ENCODE assay signal across 10 mouse cellular contexts in the genomic region with DNA sequence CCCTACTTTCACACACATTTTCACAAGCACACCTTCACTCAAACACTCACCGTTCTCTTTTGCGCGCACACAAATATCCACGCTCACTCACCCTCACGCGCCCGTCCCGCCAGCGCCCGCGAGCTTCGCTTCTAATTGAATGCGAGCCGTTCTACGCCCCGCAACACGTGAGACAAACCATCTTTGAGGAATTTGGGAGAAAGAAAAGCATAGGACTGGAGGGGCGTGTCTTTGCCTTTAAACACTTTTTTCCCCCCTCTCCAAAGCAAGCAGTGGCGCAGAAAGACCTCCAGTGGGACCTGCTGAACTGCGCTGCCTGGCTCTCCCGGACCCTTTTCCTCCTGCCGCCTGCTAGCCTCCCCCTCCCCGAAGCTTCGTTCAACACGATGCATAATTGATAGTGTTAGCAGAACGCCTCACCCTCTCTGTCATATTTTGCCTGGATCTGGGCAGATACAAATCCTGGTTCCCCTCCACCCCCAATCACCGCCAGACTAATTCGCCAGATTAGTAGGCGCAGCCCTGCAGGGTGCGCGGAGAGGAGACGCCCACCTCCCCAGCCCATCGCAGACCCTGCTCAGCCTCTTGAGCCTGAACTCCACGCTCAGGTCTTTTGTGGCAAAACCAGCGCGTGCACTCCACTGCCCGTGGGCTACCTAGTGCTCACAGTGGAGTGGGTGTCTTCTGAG. TPM values are rescaled to one million over a fixed set of nuclear protein-coding genes. Genes with fewer than 3 reads are reported as not detected.
DNase-seq lines count a peak whose midpoint lies in the region; ATAC-seq and TF ChIP-seq lines count a peak whose summit lies in the region.
"Had no signal": no experiment of that assay in that cellular context is flagged by ENCODE, and none has a peak within 500 bp of the region (broad histone marks: within the 10 kb centered on the region; RNA-seq: fewer than 3 reads in every experiment).

No protein-coding gene starts in this region.

- ATAC-seq in kidney, embryonic 15.5 days (replicated peaks; ENCODE audit: low FRiP score) = no peak
- ATAC-seq in embryonic facial prominence, embryonic 11.5 days (replicated peaks; ENCODE audit: insufficient number of reproducible peaks, low FRiP score, low TSS enrichment, low read depth) = no peak
- no peak for ATAC-seq in neural tube, embryonic 13.5 days (ENCODE audit: low read depth)

- under 1% methylated on average over 37 of the region's 37 CpGs for WGBS in kidney, embryonic 15.5 days
- 1% methylated on average over 37 of the region's 37 CpGs for WGBS in embryonic facial prominence, embryonic 11.5 days
- WGBS in neural tube, embryonic 13.5 days = under 1% methylated on average over 37 of the region's 37 CpGs

- H3K9me3 ChIP-seq in kidney, embryonic 15.5 days (replicated peaks) = no peaks in the 10 kb centered on the region
- H3K9me3 ChIP-seq in embryonic facial prominence, embryonic 11.5 days (replicated peaks; ENCODE audit: control insufficient read depth, low read length) = no peaks in the 10 kb centered on the region
- H3K9me3 ChIP-seq in neural tube, embryonic 13.5 days = no peaks in the 10 kb centered on the region
- H3K9me3 ChIP-seq: lung, embryonic 15.5 days had no signal

- H3K9ac ChIP-seq in kidney, embryonic 15.5 days = no peak overlapping the region
- peak overlapping the region; percentile 19; the same call in 1 of the 2 replicates for H3K9ac ChIP-seq in embryonic facial prominence, embryonic 11.5 days (replicated peaks; ENCODE audit: low read length)
- H3K9ac ChIP-seq in neural tube, embryonic 13.5 days = peak overlapping the region; percentile 71
- H3K9ac ChIP-seq: lung, embryonic 15.5 days had no signal

- peak overlapping the region; percentile 23 for H3K4me3 ChIP-seq in kidney, embryonic 15.5 days (replicated peaks)
- H3K4me3 ChIP-seq in embryonic facial prominence, embryonic 11.5 days (ENCODE audit: low read depth, low read length) = peak overlapping the region; percentile 25
- H3K4me3 ChIP-seq in layer of hippocampus, adult 2 months = peak overlapping the region; percentile 65
- H3K4me3 ChIP-seq in neural tube, embryonic 13.5 days = peak overlapping the region; percentile 37
- H3K4me3 ChIP-seq: lung, embryonic 15.5 days had no signal

- peaks cover 70% of the 10 kb centered on the region for H3K4me1 ChIP-seq in kidney, embryonic 15.5 days
- H3K4me1 ChIP-seq in embryonic facial prominence, embryonic 11.5 days (ENCODE audit: control insufficient read depth, insufficient read depth, low read length) = peaks cover 24% of the 10 kb centered on the region
- H3K4me1 ChIP-seq in neural tube, embryonic 13.5 days (replicated peaks) = peaks cover 65% of the 10 kb centered on the region

- H3K4me2 ChIP-seq in kidney, embryonic 15.5 days = peak overlapping the region; percentile 40
- H3K4me2 ChIP-seq in embryonic facial prominence, embryonic 11.5 days (ENCODE audit: low read depth, low read length) = peak overlapping the region; percentile 40
- H3K4me2 ChIP-seq in neural tube, embryonic 13.5 days = peak overlapping the region; percentile 59
- H3K4me2 ChIP-seq: lung, embryonic 15.5 days had no signal

- no peak for TF ChIP-seq CTCF in layer of hippocampus, adult 2 months (conservative IDR thresholded peaks at IDR 0.05)

- DNase-seq in kidney, postnatal 36 days = no peak
- peak; percentile 48 for DNase-seq in embryonic facial prominence, embryonic 11.5 days (ENCODE audit: low spot score)
- DNase-seq in layer of hippocampus, adult 2 months (ENCODE audit: low spot score in 2 of 2) = peak; percentile 40 to 52
- no peak for DNase-seq in thymus, postnatal 4 days
- DNase-seq in thymus, postnatal 10 days (ENCODE audit: low spot score in 2 of 2) = no peak
- no peak for DNase-seq in kidney, postnatal 25 days

- H3K27me3 ChIP-seq in kidney, embryonic 15.5 days = peaks cover 74% of the 10 kb centered on the region
- H3K27me3 ChIP-seq in embryonic facial prominence, embryonic 11.5 days (ENCODE audit: control insufficient read depth, insufficient read depth, low read length) = peaks cover 69% of the 10 kb centered on the region
- peaks cover 85% of the 10 kb centered on the region for H3K27me3 ChIP-seq in neural tube, embryonic 13.5 days

- no peak overlapping the region for H3K27ac ChIP-seq in kidney, embryonic 15.5 days
- peak overlapping the region; percentile 8; the same call in 1 of the 2 replicates for H3K27ac ChIP-seq in embryonic facial prominence, embryonic 11.5 days (replicated peaks; ENCODE audit: low read depth, low read length)
- peak overlapping the region; percentile 95 for H3K27ac ChIP-seq in layer of hippocampus, adult 2 months
- peak overlapping the region; percentile 87 for H3K27ac ChIP-seq in neural tube, embryonic 13.5 days (replicated peaks)
- H3K27ac ChIP-seq: lung, embryonic 15.5 days had no signal

- no peaks in the 10 kb centered on the region for H3K36me3 ChIP-seq in kidney, embryonic 15.5 days
- no peaks in the 10 kb centered on the region for H3K36me3 ChIP-seq in embryonic facial prominence, embryonic 11.5 days (replicated peaks; ENCODE audit: control insufficient read depth, insufficient read depth, low read depth, low read length)
- H3K36me3 ChIP-seq in neural tube, embryonic 13.5 days = no peaks in the 10 kb centered on the region
- H3K36me3 ChIP-seq: lung, embryonic 15.5 days had no signal

RNA-seq across cellular contexts. Expression of gene Islr, which starts 2.1 kb away (rescaled TPM):
- polyA plus RNA-seq in kidney, embryonic 15.5 days (2015; fragmentation: Nextera tagmentation; extraction: Ambion mirVana) = 78.7 and 94.7 TPM in 2 replicates
- 24.6 and 26.7 TPM in 2 replicates for polyA plus RNA-seq in embryonic facial prominence, embryonic 11.5 days (2014; fragmentation: Nextera tagmentation; extraction: Ambion mirVana)
- total RNA-seq in layer of hippocampus, adult 2 months (2021) = 10 to 100 TPM; 12.8 to 14.2 TPM
- 53.6 and 58.2 TPM in 2 replicates for polyA plus RNA-seq in neural tube, embryonic 13.5 days (2015; fragmentation: Nextera tagmentation; extraction: Ambion mirVana)
- total RNA-seq: MEL had no signal

RNA-seq across cellular contexts. Expression of gene Islr2, which starts 2.1 kb away (rescaled TPM):
- polyA plus RNA-seq in kidney, embryonic 15.5 days (2015; fragmentation: Nextera tagmentation; extraction: Ambion mirVana) = 0.39 and 0.51 TPM in 2 replicates
- 5.4 and 5.8 TPM in 2 replicates for polyA plus RNA-seq in embryonic facial prominence, embryonic 11.5 days (2014; fragmentation: Nextera tagmentation; extraction: Ambion mirVana)
- 100 to 1,000 TPM; 134 to 136 TPM for total RNA-seq in layer of hippocampus, adult 2 months (2021)
- 19.8 and 22.3 TPM in 2 replicates for polyA plus RNA-seq in neural tube, embryonic 13.5 days (2015; fragmentation: Nextera tagmentation; extraction: Ambion mirVana)

RNA-seq across cellular contexts. Expression of gene Pml, which starts 47.6 kb away (rescaled TPM):
- polyA plus RNA-seq in kidney, embryonic 15.5 days (2015; fragmentation: Nextera tagmentation; extraction: Ambion mirVana) = 21.0 and 24.7 TPM in 2 replicates
- polyA plus RNA-seq in embryonic facial prominence, embryonic 11.5 days (2014; fragmentation: Nextera tagmentation; extraction: Ambion mirVana) = 13.5 and 14.5 TPM in 2 replicates
- 10 to 100 TPM; 11.9 to 14.2 TPM for total RNA-seq in layer of hippocampus, adult 2 months (2021)
- 3.4 and 4.0 TPM in 2 replicates for polyA plus RNA-seq in neural tube, embryonic 13.5 days (2015; fragmentation: Nextera tagmentation; extraction: Ambion mirVana)

RNA-seq across cellular contexts. Expression of gene Stoml1, which starts 51.0 kb away (rescaled TPM):
- polyA plus RNA-seq in kidney, embryonic 15.5 days (2015; fragmentation: Nextera tagmentation; extraction: Ambion mirVana) = 29.9 and 33.6 TPM in 2 replicates
- polyA plus RNA-seq in embryonic facial prominence, embryonic 11.5 days (2014; fragmentation: Nextera tagmentation; extraction: Ambion mirVana) = 20.1 and 22.2 TPM in 2 replicates
- total RNA-seq in layer of hippocampus, adult 2 months (2021) = 10 to 100 TPM; 78.6 to 78.7 TPM
- polyA plus RNA-seq in neural tube, embryonic 13.5 days (2015; fragmentation: Nextera tagmentation; extraction: Ambion mirVana) = 86.0 and 107 TPM in 2 replicates

Comparison
In these comparisons a context has a peak if more than half of its experiments do, and no peak if none do; other contexts are left out.
1. DNase-seq: peak in embryonic facial prominence, embryonic 11.5 days (single experiment) and layer of hippocampus, adult 2 months (2 of 2); none in kidney, postnatal 36 days (0 of 2), thymus, postnatal 4 days (single experiment), thymus, postnatal 10 days (0 of 2) and kidney, postnatal 25 days (0 of 2).
2. Peak in every context shown above with its lines, with median percentiles within 50 percentile points of each other: H3K4me2 ChIP-seq and H3K4me3 ChIP-seq.